Mouse (Mus musculus): ENCODE measurements around the gene Ubqln4.

Ubqln4 gene

GRCm38 (mm10) chr3:88542486-88542885, 11.1 kb upstream of the Ubqln4 start:
- no peak for DNase-seq (ENCODE audit: low spot score)

- no peak for DNase-seq (ENCODE audit: low spot score)
Measured at GRCm38 (mm10) chr3:88543174-88543573, 10.4 kb upstream of the Ubqln4 start.

GRCm38 (mm10) chr3:88543651-88544410, 9.7 kb upstream of the Ubqln4 start:
- DNase-seq (ENCODE audit: low spot score) = no peak

GRCm38 (mm10) chr3:88544514-88544913, 9.0 kb upstream of the Ubqln4 start:
- DNase-seq (ENCODE audit: low spot score) = no peak

- DNase-seq (ENCODE audit: low spot score) = no peak
Measured at GRCm38 (mm10) chr3:88544955-88545591, 8.5 kb upstream of the Ubqln4 start.

- DNase-seq (ENCODE audit: low spot score) = no peak
Measured at GRCm38 (mm10) chr3:88546674-88547418, 6.7 kb upstream of the Ubqln4 start.

GRCm38 (mm10) chr3:88548180-88548917, 5.2 kb upstream of the Ubqln4 start, which contains the start of gene Rab25:
TSS of gene Rab25 (minus strand) at chr3:88548300.
- no peak for DNase-seq (ENCODE audit: low spot score)

GRCm38 (mm10) chr3:88551586-88551985, 2.0 kb upstream of the Ubqln4 start:
- no peak for DNase-seq (ENCODE audit: low spot score)

- DNase-seq (ENCODE audit: low spot score) = no peak
Measured at GRCm38 (mm10) chr3:88552082-88552645, 1.4 kb upstream of the Ubqln4 start.

GRCm38 (mm10) chr3:88552676-88553524, 658 bp upstream of the Ubqln4 start, which contains the start of gene Lamtor2:
TSS of gene Lamtor2 (minus strand) at chr3:88553074.
- peak; percentile 98 for DNase-seq (ENCODE audit: low spot score)

GRCm38 (mm10) chr3:88553880-88554586, 475 bp downstream of the Ubqln4 start:
- peak; percentile 83 for DNase-seq (ENCODE audit: low spot score)

- no peak for DNase-seq (ENCODE audit: low spot score)
Measured at GRCm38 (mm10) chr3:88555069-88555605, 1.6 kb downstream of the Ubqln4 start.

GRCm38 (mm10) chr3:88555731-88556130, 2.2 kb downstream of the Ubqln4 start:
- DNase-seq (ENCODE audit: low spot score) = no peak

GRCm38 (mm10) chr3:88556616-88557015, 3.1 kb downstream of the Ubqln4 start:
- no peak for DNase-seq (ENCODE audit: low spot score)

- DNase-seq (ENCODE audit: low spot score) = no peak
Measured at GRCm38 (mm10) chr3:88559596-88559995, 6.0 kb downstream of the Ubqln4 start.

GRCm38 (mm10) chr3:88561989-88562388, 8.4 kb downstream of the Ubqln4 start:
- no peak for DNase-seq (ENCODE audit: low spot score)

- no peak for DNase-seq (ENCODE audit: low spot score)
Measured at GRCm38 (mm10) chr3:88563442-88563841, 9.9 kb downstream of the Ubqln4 start.

- DNase-seq (ENCODE audit: low spot score) = no peak
Measured at GRCm38 (mm10) chr3:88563966-88564365, 10.4 kb downstream of the Ubqln4 start.

- no peak for DNase-seq (ENCODE audit: low spot score)
Measured at GRCm38 (mm10) chr3:88566116-88566515, 12.6 kb downstream of the Ubqln4 start.

All from testis, postnatal 14 days (tissue).